Mouse (Mus musculus): ENCODE results near the gene Slc12a7. TPM values are rescaled to one million over a fixed set of nuclear protein-coding genes. Genes with fewer than 3 reads are reported as not detected.
A peak's percentile ranks its signal among the peaks of the same experiment; 100 is the strongest.

The Slc12a7 gene
- polyA plus RNA-seq, 1 experiment from 2014 or later = 7.0 TPM

- H3K27me3 ChIP-seq (ENCODE audit: insufficient read depth, low read length) = no peaks in the 10 kb centered on the region
- ATAC-seq = 0 out of 2 replicates have a peak, but pooled peaks have one; percentile 21
- no peak overlapping the region for H3K4me3 ChIP-seq (ENCODE audit: low read depth, low read length)
- H3K9me3 ChIP-seq (ENCODE audit: low read length) = no peaks in the 10 kb centered on the region
- H3K4me2 ChIP-seq (ENCODE audit: low read depth, low read length) = no peak overlapping the region
- no peaks in the 10 kb centered on the region; the same call in 1 of the 2 replicates for H3K4me1 ChIP-seq (ENCODE audit: insufficient read depth)
- peak; percentile 69 for TF ChIP-seq CTCF (IDR thresholded peaks at IDR 0.05; ENCODE audit: low read depth)
- TF ChIP-seq EP300 (IDR thresholded peaks at IDR 0.05; ENCODE audit: low read depth) = no peak
- H3K9ac ChIP-seq (replicated peaks) = no peak overlapping the region
- WGBS (ENCODE audit: insufficient replicate concordance) = 24% methylated on average over 8 of the region's 8 CpGs
- DNase-seq = peak; percentile 49
- H3K36me3 ChIP-seq (replicated peaks; ENCODE audit: insufficient read depth, low read length) = no peaks in the 10 kb centered on the region
- no peak overlapping the region for H3K27ac ChIP-seq (ENCODE audit: low read depth)
These were observed 9.7 kb upstream of the Slc12a7 start for GRCm38 (mm10) chr13:73723081-73723668.

GRCm38 (mm10) chr13:73725315-73725714 is 7.6 kb upstream of the Slc12a7 start:
- no peak for ATAC-seq
- Histone ChIP-seq H3K4me3 (ENCODE audit: low read depth, low read length) (no peak overlapping the region), H3K27me3 (ENCODE audit: insufficient read depth, low read length) (no peaks in the 10 kb centered on the region), H3K9ac (replicated peaks) (no peak overlapping the region), H3K36me3 (replicated peaks; ENCODE audit: insufficient read depth, low read length) (no peaks in the 10 kb centered on the region), H3K4me1 (ENCODE audit: insufficient read depth) (no peaks in the 10 kb centered on the region; the same call in 1 of the 2 replicates), H3K4me2 (ENCODE audit: low read depth, low read length) (no peak overlapping the region), H3K27ac (ENCODE audit: low read depth) (no peak overlapping the region), H3K9me3 (ENCODE audit: low read length) (no peaks in the 10 kb centered on the region)
- TF ChIP-seq EP300 (IDR thresholded peaks at IDR 0.05; ENCODE audit: low read depth) (no peak), CTCF (IDR thresholded peaks at IDR 0.05; ENCODE audit: low read depth) (no peak)
- WGBS (ENCODE audit: insufficient replicate concordance) = 18% methylated on average over 5 of the region's 5 CpGs
- no peak for DNase-seq

DNA sequence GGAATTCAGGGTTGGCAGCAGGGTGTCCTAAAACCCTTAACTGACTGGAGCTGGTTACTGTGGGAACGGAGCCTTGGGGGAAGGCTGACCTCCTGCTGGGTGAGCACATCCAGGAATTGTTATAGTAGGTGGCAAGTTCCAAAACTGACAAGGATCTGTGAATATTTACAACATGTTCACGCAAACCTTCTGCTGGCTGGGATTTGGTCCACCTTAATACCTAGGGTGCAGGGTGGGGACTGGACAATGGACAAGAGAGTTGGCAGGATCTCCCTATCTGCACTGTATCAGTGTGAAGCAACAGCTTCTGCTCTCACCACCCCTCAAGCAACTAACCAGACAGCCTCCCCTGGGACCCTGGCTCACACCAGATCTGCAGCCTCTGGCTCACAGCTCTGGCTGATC is 5.3 kb upstream of the Slc12a7 start:
- no peak for TF ChIP-seq CTCF (IDR thresholded peaks at IDR 0.05; ENCODE audit: low read depth)
- no peak for TF ChIP-seq EP300 (IDR thresholded peaks at IDR 0.05; ENCODE audit: low read depth)
- no peak for DNase-seq
- Histone ChIP-seq H3K27me3 (ENCODE audit: insufficient read depth, low read length) (0 out of 2 replicates have a peak, but pooled peaks cover 3% of the 10 kb centered on the region), H3K9ac (replicated peaks) (no peak overlapping the region), H3K4me2 (ENCODE audit: low read depth, low read length) (no peak overlapping the region), H3K9me3 (ENCODE audit: low read length) (no peaks in the 10 kb centered on the region), H3K4me1 (ENCODE audit: insufficient read depth) (peaks cover 3% of the 10 kb centered on the region), H3K27ac (ENCODE audit: low read depth) (no peak overlapping the region), H3K36me3 (replicated peaks; ENCODE audit: insufficient read depth, low read length) (no peaks in the 10 kb centered on the region), H3K4me3 (ENCODE audit: low read depth, low read length) (no peak overlapping the region)
- no peak for ATAC-seq
- WGBS (ENCODE audit: insufficient replicate concordance) = 72% methylated on average over 2 of the region's 2 CpGs

- TF ChIP-seq CTCF (IDR thresholded peaks at IDR 0.05; ENCODE audit: low read depth) (no peak), EP300 (IDR thresholded peaks at IDR 0.05; ENCODE audit: low read depth) (no peak)
These were observed 4.3 kb upstream of the Slc12a7 start for GRCm38 (mm10) chr13:73728633-73729032.

GRCm38 (mm10) chr13:73730913-73731312 is 2.0 kb upstream of the Slc12a7 start:
- Histone ChIP-seq H3K9ac (replicated peaks) (no peak overlapping the region), H3K27ac (ENCODE audit: low read depth) (no peak overlapping the region), H3K36me3 (replicated peaks; ENCODE audit: insufficient read depth, low read length) (no peaks in the 10 kb centered on the region), H3K4me1 (ENCODE audit: insufficient read depth) (peaks cover 17% of the 10 kb centered on the region), H3K4me2 (ENCODE audit: low read depth, low read length) (no peak overlapping the region), H3K27me3 (ENCODE audit: insufficient read depth, low read length) (peaks cover 9% of the 10 kb centered on the region), H3K4me3 (ENCODE audit: low read depth, low read length) (no peak overlapping the region), H3K9me3 (ENCODE audit: low read length) (no peaks in the 10 kb centered on the region)
- 63% methylated on average over 1 of the region's 1 CpGs for WGBS (ENCODE audit: insufficient replicate concordance)
- ATAC-seq (no peak), DNase-seq (no peak)
- TF ChIP-seq CTCF (IDR thresholded peaks at IDR 0.05; ENCODE audit: low read depth) (no peak), EP300 (IDR thresholded peaks at IDR 0.05; ENCODE audit: low read depth) (no peak)

More at GRCm38 (mm10) chr13:73728633-73729032, 4.3 kb upstream of the Slc12a7 start:
- Histone ChIP-seq H3K27me3 (ENCODE audit: insufficient read depth, low read length) (peaks cover 9% of the 10 kb centered on the region; the same call in 1 of the 2 replicates), H3K4me3 (ENCODE audit: low read depth, low read length) (no peak overlapping the region), H3K27ac (ENCODE audit: low read depth) (no peak overlapping the region), H3K4me1 (ENCODE audit: insufficient read depth) (peaks cover 8% of the 10 kb centered on the region), H3K36me3 (replicated peaks; ENCODE audit: insufficient read depth, low read length) (no peaks in the 10 kb centered on the region), H3K9me3 (ENCODE audit: low read length) (no peaks in the 10 kb centered on the region), H3K9ac (replicated peaks) (no peak overlapping the region), H3K4me2 (ENCODE audit: low read depth, low read length) (no peak overlapping the region)
- DNase-seq = no peak
- no peak for ATAC-seq

- Histone ChIP-seq H3K27ac (ENCODE audit: low read depth) (no peak overlapping the region), H3K4me3 (ENCODE audit: low read depth, low read length) (no peak overlapping the region), H3K9ac (replicated peaks) (no peak overlapping the region), H3K36me3 (replicated peaks; ENCODE audit: insufficient read depth, low read length) (no peaks in the 10 kb centered on the region), H3K4me1 (ENCODE audit: insufficient read depth) (peaks cover 17% of the 10 kb centered on the region), H3K4me2 (ENCODE audit: low read depth, low read length) (peak overlapping the region; percentile 73; the same call in 1 of the 2 replicates), H3K9me3 (ENCODE audit: low read length) (no peaks in the 10 kb centered on the region), H3K27me3 (ENCODE audit: insufficient read depth, low read length) (peaks cover 9% of the 10 kb centered on the region)
- TF ChIP-seq CTCF (IDR thresholded peaks at IDR 0.05; ENCODE audit: low read depth) (no peak), EP300 (IDR thresholded peaks at IDR 0.05; ENCODE audit: low read depth) (no peak)
- no peak for DNase-seq
- ATAC-seq = no peak
- WGBS (ENCODE audit: insufficient replicate concordance) = 62% methylated on average over 7 of the region's 7 CpGs
These were observed 659 bp upstream of the Slc12a7 start for GRCm38 (mm10) chr13:73732235-73732634.

Measured in liver, postnatal 0 days (tissue).